Mouse (Mus musculus) left cerebral cortex, adult 2 months (tissue): Measurements from ENCODE around the gene Rce1. TPM values are rescaled to one million over a fixed set of nuclear protein-coding genes. Genes with fewer than 3 reads are reported as not detected.

Experiments used
- DNase-seq, 2 experiments: peaks; one replicate each; pipeline ENCODE4 v3.0.0; 2021 to 2022; ENCODE audit warnings: low spot score in 2 of 2, mixed read lengths in 1 of 2; ENCODE audit errors: extremely low spot score in 1 of 2
- H3K27ac ChIP-seq: fragments of 200-600 bp; 2 replicates; pipeline ENCODE4 v1.8.1; 2022
- H3K4me3 ChIP-seq: fragments of 200-600 bp; 2 replicates; pipeline ENCODE4 v1.8.1; 2022
- CTCF ChIP-seq: fragments of 200-600 bp; IDR thresholded peaks from 2 replicates; pipeline ENCODE4 v1.8.1; 2022; ENCODE audit warnings: antibody characterized with exemption, mild to moderate bottlenecking, moderate library complexity
- intact Hi-C: fragments of 180-260 bp; cut with DNase I; formaldehyde crosslinking; loops from one replicate; pipeline ENCODE4 v1.15.1; 2025
- total RNA-seq, 2 experiments: library from RNA; stranded (reverse); gene quantifications; 2 replicates each; pipeline ENCODE4 v1.2.3; 2021

Rce1 gene
- total RNA-seq, 2 experiments from 2014 or later, result 26.4 to 30.6 TPM

GRCm38 (mm10) chr19:4613464-4614304, 11.8 kb downstream of the Rce1 start:
- no peak overlapping the region for H3K27ac ChIP-seq
- peak in 1 of 2 experiments; percentile 23 for DNase-seq
- TF ChIP-seq CTCF, result no peak
- intact Hi-C loops, result loop anchor here (2.0 kb wide), 1 partner anchor 103 kb away; the partner anchor contains the start of gene Pcx
- H3K4me3 ChIP-seq, result peak overlapping the region; percentile 93

- intact Hi-C loops, result no loop called here
- no peak for TF ChIP-seq CTCF
- DNase-seq, result peak in 1 of 2 experiments; percentile 21
- no peak overlapping the region for H3K4me3 ChIP-seq
- no peak overlapping the region for H3K27ac ChIP-seq
These were observed 13.1 kb downstream of the Rce1 start for GRCm38 (mm10) chr19:4612181-4612961.

GRCm38 (mm10) chr19:4610109-4610508, 15.3 kb downstream of the Rce1 start:
- no peak overlapping the region for H3K4me3 ChIP-seq
- peak overlapping the region; percentile 28; the same call in 1 of the 2 replicates for H3K27ac ChIP-seq
- TF ChIP-seq CTCF, result no peak
- intact Hi-C loops, result loop anchor here (2.0 kb wide), 1 partner anchor 113 kb away; no protein-coding TSS in a partner anchor
- no peak for DNase-seq

- no peak for DNase-seq
- intact Hi-C loops, result no loop called here
- Histone ChIP-seq H3K27ac (no peak overlapping the region), H3K4me3 (no peak overlapping the region)
- TF ChIP-seq CTCF, result no peak
These were observed 16.9 kb downstream of the Rce1 start for GRCm38 (mm10) chr19:4608511-4608910.

DNA sequence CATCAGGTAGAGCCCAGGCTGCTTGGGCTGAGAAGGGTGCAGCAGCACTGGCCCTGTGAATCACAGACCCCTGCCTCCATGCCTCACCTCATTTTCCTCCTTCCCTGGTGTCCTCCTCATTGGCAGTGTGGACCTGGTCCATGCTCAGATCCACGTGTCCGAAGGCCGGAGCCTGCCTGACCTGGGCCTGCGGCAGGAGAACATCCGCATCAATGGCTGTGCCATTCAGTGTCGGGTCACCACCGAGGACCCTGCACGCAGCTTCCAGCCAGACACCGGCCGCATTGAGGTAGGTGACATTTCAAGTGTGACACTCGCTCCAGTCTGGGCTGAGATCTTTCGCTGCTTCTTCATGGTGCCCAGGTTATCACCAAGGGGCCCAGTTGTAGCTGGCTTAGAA, 18.0 kb downstream of the Rce1 start:
- intact Hi-C loops, result no loop called here
- Histone ChIP-seq H3K4me3 (no peak overlapping the region), H3K27ac (no peak overlapping the region)
- no peak for DNase-seq
- TF ChIP-seq CTCF, result no peak

- H3K27ac ChIP-seq, result no peak overlapping the region
- no peak overlapping the region for H3K4me3 ChIP-seq
- no peak for DNase-seq
- intact Hi-C loops, result no loop called here
- TF ChIP-seq CTCF, result no peak
These were observed 19.8 kb downstream of the Rce1 start for GRCm38 (mm10) chr19:4605654-4606053.

- intact Hi-C loops, result no loop called here
- TF ChIP-seq CTCF, result peak; percentile 9; the same call in 1 of the 2 replicates
- no peak overlapping the region for H3K4me3 ChIP-seq
- no peak overlapping the region for H3K27ac ChIP-seq
- DNase-seq, result no peak
These were observed 21.4 kb downstream of the Rce1 start for GRCm38 (mm10) chr19:4603801-4604723.

- Histone ChIP-seq H3K27ac (no peak overlapping the region), H3K4me3 (no peak overlapping the region)
- intact Hi-C loops, result no loop called here
- TF ChIP-seq CTCF, result no peak
- no peak for DNase-seq
These were observed 23.0 kb downstream of the Rce1 start for GRCm38 (mm10) chr19:4602459-4602858.

DNA sequence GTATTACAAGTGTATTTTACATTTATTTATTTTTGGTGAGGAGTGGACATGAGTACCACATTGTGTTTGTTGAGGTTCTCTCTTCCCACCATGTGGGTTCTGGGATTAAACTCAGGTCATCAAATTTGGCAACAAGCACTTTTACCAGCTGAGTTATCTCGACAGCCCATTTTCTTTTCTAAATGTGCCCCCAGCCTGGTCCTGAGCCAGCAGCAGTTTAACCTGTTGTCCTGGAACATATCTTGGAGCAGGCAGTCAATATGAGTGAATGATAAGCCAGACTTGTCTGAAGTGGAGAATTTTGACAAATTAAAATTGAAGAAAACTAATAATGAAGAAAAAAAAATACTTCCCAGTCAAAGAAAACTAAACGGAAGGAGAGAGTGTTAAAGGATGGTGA, 29.4 kb downstream of the Rce1 start:
- TF ChIP-seq CTCF, result no peak

GRCm38 (mm10) chr19:4593792-4594522, 31.5 kb downstream of the Rce1 start:
- Histone ChIP-seq H3K27ac (no peak overlapping the region), H3K4me3 (no peak overlapping the region)
- no peak for TF ChIP-seq CTCF
- no peak for DNase-seq
- intact Hi-C loops, result no loop called here

More for the DNA sequence above, 29.4 kb downstream of the Rce1 start:
- no peak for DNase-seq
- Histone ChIP-seq H3K27ac (no peak overlapping the region), H3K4me3 (no peak overlapping the region)
- intact Hi-C loops, result no loop called here

DNA sequence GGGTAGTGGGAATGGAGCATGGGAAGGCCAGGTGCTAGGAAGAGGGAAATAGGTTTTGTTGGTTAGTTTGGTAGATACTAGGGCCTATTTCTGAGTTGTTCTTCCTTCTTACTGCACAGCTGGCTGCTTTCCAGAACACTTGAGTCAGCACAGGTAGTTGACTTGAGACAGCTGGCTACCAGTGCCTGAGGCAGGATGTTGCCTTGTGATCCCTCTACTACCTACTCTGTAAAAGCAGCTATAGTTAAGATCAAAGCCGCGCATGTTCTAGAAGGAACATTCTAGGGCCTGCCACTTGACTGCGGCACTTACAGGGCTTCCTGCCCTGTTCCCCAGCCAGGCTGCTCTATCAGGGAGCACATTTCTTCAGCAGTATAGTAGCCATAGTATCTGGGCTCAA, 35.4 kb downstream of the Rce1 start:
- no peak for DNase-seq
- Histone ChIP-seq H3K4me3 (no peak overlapping the region), H3K27ac (no peak overlapping the region)
- intact Hi-C loops, result no loop called here
- no peak for TF ChIP-seq CTCF
